Mouse (Mus musculus) midbrain, embryonic 13.5 days (tissue): Measurements from ENCODE around the gene Myo16. TPM values are rescaled to one million over a fixed set of nuclear protein-coding genes. Genes with fewer than 3 reads are reported as not detected.

Experiments
- ATAC-seq: fragments of 200-750 bp; cut with Nextera tagmentation; 2 replicates; pipeline ENCODE4 v1.8.0; 2017; ENCODE audit warnings: mild to moderate bottlenecking, moderate TSS enrichment, moderate library complexity
- H3K27ac ChIP-seq: fragments of 300-500 bp; sonication (generic); 2 replicates; pipeline ENCODE4 v1.5.1; 2015; ENCODE audit warnings: inconsistent platforms, mild to moderate bottlenecking, moderate library complexity
- H3K27me3 ChIP-seq: fragments of 300-500 bp; sonication (generic); 2 replicates; pipeline ENCODE4 v1.6.1; 2015; ENCODE audit warnings: mild to moderate bottlenecking, inconsistent platforms
- H3K36me3 ChIP-seq: fragments of 300-500 bp; sonication (generic); 2 replicates; pipeline ENCODE4 v1.6.1; 2015; ENCODE audit warnings: mild to moderate bottlenecking, inconsistent platforms
- H3K4me1 ChIP-seq: fragments of 300-500 bp; sonication (generic); replicated peaks from 2 replicates; pipeline ENCODE4 v1.6.1; 2015; ENCODE audit warnings: inconsistent platforms
- H3K4me2 ChIP-seq: fragments of 300-500 bp; sonication (generic); replicated peaks from 2 replicates; pipeline ENCODE4 v1.6.1; 2015; ENCODE audit warnings: moderate library complexity, mild to moderate bottlenecking, inconsistent platforms
- H3K4me3 ChIP-seq: fragments of 300-500 bp; sonication (generic); replicated peaks from 2 replicates; pipeline ENCODE4 v1.5.1; 2015; ENCODE audit warnings: mild to moderate bottlenecking, inconsistent platforms
- H3K9ac ChIP-seq: fragments of 300-500 bp; sonication (generic); replicated peaks from 2 replicates; pipeline ENCODE4 v1.6.1; 2015; ENCODE audit warnings: mild to moderate bottlenecking, inconsistent platforms
- H3K9me3 ChIP-seq: fragments of 300-500 bp; sonication (generic); 2 replicates; pipeline ENCODE4 v1.6.1; 2016; ENCODE audit warnings: mild to moderate bottlenecking, inconsistent platforms
- WGBS: fragments of 180-500 bp; shearing (Covaris S2); methylation state at CpG from one replicate; pipeline ENCODE4 v1.1.7; 2015; 5-methylcytosine and 5-hydroxymethylcytosine counted together
- polyA plus RNA-seq: library from polyadenylated mRNA; unstranded; fragments of >200 nt; fragmentation: Nextera tagmentation; extraction: Ambion mirVana; gene quantifications from 2 replicates; pipeline ENCODE4 v1.2.1, GENCODE M21; 2015

Myo16 gene
- polyA plus RNA-seq, 1 experiment from 2014 or later = 5.2 TPM

DNA sequence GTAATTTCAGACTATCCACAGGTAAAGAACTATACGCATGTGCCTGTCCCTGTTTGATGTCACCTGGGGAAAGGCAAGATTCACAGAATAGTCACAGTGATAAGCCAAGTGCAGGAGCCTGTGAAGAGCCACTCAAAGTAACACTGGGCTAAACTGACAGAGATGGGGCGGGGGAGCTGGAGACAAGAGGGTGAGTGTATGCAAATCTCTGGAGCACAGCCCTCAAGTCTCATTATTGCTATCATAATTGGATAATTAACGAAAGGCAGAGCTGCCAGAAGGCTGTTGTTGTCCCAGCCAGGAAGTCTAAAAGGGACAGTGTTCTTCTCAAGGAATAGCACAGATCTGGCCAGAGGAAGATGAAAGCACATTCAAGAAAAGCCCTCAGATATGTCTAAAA is 490.8 kb downstream of the Myo16 start:
- Histone ChIP-seq H3K9me3 (no peaks in the 10 kb centered on the region), H3K4me2 (no peak overlapping the region), H3K4me3 (no peak overlapping the region), H3K9ac (no peak overlapping the region), H3K27me3 (0 out of 2 replicates have a peak, but pooled peaks cover 3% of the 10 kb centered on the region), H3K4me1 (peaks cover 10% of the 10 kb centered on the region), H3K36me3 (no peaks in the 10 kb centered on the region), H3K27ac (no peak overlapping the region)
- WGBS = 58% methylated on average over 3 of the region's 3 CpGs
- ATAC-seq = peak; percentile 72; the same call in 1 of the 2 replicates

DNA sequence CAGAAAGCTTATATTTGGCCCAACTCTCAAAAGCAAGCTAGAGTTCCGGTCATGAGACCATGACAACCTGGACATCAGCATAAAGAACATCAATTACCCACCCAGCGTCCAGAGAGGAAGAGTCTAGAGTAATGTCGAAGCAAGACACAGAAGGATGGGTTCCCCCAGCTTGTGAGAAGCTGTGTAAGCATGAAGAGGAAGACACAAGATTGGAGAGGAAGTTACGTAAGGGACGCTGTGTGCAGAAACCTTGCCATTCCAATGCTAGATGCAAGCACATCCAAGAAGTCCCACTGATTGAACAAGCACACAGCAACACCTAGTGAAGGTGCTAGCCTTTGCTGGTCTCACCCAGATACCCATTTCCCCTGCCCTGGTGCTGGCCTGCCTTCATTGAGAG is 492.0 kb downstream of the Myo16 start:
- Histone ChIP-seq H3K4me3 (no peak overlapping the region), H3K4me1 (peaks cover 10% of the 10 kb centered on the region), H3K27me3 (0 out of 2 replicates have a peak, but pooled peaks cover 3% of the 10 kb centered on the region), H3K4me2 (no peak overlapping the region), H3K9ac (no peak overlapping the region), H3K36me3 (no peaks in the 10 kb centered on the region), H3K9me3 (no peaks in the 10 kb centered on the region), H3K27ac (no peak overlapping the region)
- 93% methylated on average over 5 of the region's 5 CpGs for WGBS
- ATAC-seq = no peak

DNA sequence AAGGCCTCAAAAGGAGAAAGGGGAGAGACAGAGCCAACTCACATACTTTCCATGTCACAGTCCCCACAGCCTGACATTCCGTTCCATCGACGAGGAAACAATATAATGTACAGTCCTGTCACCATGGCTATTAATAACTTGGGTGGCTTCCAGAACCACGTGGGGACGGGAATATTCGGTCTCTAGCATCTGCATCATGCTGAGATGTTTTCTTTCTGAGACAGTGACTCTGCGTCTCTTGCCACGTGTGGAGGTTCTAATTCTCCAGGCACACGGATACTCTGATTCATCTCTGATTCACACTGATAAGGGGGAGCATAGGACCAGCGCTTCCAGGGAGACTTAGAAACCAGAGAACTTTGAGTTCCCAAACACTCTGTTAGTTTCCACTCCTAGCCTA is 492.8 kb downstream of the Myo16 start:
- Histone ChIP-seq H3K4me1 (peaks cover 10% of the 10 kb centered on the region), H3K27ac (no peak overlapping the region), H3K36me3 (no peaks in the 10 kb centered on the region), H3K27me3 (0 out of 2 replicates have a peak, but pooled peaks cover 3% of the 10 kb centered on the region), H3K9me3 (no peaks in the 10 kb centered on the region), H3K4me2 (no peak overlapping the region), H3K4me3 (no peak overlapping the region), H3K9ac (no peak overlapping the region)
- 60% methylated on average over 10 of the region's 10 CpGs for WGBS
- ATAC-seq = no peak

DNA sequence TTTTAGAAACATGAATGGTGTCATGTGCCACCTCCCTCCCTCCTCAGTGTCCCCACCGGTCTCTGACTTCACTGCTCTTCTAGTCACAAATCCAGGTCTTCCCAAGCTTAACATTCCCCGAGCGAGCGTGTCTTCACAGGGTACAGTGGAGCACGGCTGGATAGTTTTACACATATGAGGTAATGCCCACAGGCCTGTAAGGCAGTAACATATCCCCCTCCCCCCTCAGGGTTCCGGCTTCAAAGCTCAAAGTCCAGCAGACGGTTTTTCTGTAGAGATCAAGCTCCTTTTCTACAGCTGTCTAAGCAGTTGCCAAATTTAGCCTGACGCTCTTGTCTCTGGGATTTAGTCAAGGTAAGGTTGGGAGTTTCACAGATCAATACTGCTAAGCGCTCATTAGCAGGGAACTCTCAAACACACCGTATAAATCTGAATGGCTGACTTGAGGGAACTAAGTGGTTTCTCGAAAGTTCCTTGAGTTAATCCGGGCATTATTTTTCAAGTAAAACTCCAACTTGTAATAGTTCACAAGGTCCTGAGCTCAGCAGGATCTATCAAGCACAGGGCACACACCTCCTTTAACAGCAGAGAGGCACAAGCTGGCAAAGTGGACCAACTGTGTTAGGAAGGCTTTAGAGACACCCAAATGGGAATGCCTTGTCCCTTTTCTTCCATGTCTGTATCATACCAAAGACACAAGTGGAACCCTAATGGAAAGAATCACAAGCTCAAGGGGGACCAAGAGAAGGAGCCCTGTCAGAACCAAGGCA is 498.0 kb downstream of the Myo16 start:
- peak; percentile 24; the same call in 1 of the 2 replicates for ATAC-seq
- H3K4me3 ChIP-seq = no peak overlapping the region
- H3K9ac ChIP-seq = no peak overlapping the region
- H3K4me2 ChIP-seq = no peak overlapping the region
- no peaks in the 10 kb centered on the region for H3K9me3 ChIP-seq
- no peaks in the 10 kb centered on the region for H3K36me3 ChIP-seq
- WGBS = 68% methylated on average over 12 of the region's 12 CpGs
- H3K4me1 ChIP-seq = no peaks in the 10 kb centered on the region
- no peaks in the 10 kb centered on the region for H3K27me3 ChIP-seq
- no peak overlapping the region for H3K27ac ChIP-seq

DNA sequence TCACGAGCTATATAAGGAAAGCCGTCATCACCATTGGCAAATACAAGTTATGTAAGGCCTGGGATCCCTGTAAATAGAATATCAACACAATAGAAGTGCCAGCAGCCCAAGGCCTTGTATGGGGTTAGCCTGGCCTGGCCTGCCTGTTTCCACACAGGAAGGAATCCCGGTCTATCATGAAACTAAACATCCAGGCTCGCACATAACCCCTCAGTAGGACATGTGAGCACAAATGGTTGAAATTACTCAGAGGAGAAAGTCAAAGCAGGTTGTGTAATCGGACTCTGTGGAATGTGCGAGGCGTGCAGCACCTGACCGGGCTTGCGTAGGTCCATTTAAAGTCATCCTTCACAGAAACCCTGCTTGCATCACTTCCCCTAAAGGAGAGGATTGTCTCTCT is 499.6 kb downstream of the Myo16 start:
- no peaks in the 10 kb centered on the region for H3K27me3 ChIP-seq
- no peaks in the 10 kb centered on the region for H3K4me1 ChIP-seq
- H3K36me3 ChIP-seq = no peaks in the 10 kb centered on the region
- no peak overlapping the region for H3K9ac ChIP-seq
- no peak overlapping the region for H3K27ac ChIP-seq
- no peak for ATAC-seq
- no peak overlapping the region for H3K4me2 ChIP-seq
- H3K9me3 ChIP-seq = no peaks in the 10 kb centered on the region
- H3K4me3 ChIP-seq = no peak overlapping the region
- WGBS = 95% methylated on average over 9 of the region's 9 CpGs

DNA sequence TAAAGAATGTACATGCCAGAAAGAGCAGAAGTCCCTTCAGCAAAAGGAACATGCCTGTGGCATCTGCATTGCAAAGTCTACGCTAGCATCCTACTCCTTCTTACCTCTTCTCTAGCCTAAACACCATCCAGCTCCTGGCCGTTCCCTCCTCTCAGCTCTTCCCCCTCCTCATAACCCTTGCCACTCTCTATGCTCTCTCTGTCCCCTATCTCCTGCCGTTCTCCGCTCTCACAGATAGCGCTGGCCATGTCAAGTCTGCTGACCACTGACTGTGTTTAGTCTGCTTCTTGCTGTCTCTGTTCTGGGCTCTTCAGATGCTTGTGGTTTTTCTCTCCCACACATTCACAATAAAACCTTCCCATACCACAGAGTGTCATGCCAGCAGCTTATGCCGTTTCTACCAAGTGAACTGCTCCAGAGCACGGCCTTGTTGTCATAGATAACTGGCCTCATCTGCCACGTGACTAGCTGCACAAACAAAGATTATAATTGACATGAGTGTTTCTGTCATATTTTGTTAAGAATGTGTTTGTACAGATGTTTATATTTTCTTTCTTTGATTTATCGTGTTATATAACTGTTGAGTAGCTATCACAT is 501.3 kb downstream of the Myo16 start:
- no peak overlapping the region for H3K4me3 ChIP-seq
- no peak overlapping the region for H3K27ac ChIP-seq
- H3K27me3 ChIP-seq = no peaks in the 10 kb centered on the region
- H3K9ac ChIP-seq = no peak overlapping the region
- ATAC-seq = no peak
- WGBS = 91% methylated on average over 9 of the region's 9 CpGs
- no peaks in the 10 kb centered on the region for H3K9me3 ChIP-seq
- H3K4me1 ChIP-seq = no peaks in the 10 kb centered on the region
- no peak overlapping the region for H3K4me2 ChIP-seq
- no peaks in the 10 kb centered on the region for H3K36me3 ChIP-seq

DNA sequence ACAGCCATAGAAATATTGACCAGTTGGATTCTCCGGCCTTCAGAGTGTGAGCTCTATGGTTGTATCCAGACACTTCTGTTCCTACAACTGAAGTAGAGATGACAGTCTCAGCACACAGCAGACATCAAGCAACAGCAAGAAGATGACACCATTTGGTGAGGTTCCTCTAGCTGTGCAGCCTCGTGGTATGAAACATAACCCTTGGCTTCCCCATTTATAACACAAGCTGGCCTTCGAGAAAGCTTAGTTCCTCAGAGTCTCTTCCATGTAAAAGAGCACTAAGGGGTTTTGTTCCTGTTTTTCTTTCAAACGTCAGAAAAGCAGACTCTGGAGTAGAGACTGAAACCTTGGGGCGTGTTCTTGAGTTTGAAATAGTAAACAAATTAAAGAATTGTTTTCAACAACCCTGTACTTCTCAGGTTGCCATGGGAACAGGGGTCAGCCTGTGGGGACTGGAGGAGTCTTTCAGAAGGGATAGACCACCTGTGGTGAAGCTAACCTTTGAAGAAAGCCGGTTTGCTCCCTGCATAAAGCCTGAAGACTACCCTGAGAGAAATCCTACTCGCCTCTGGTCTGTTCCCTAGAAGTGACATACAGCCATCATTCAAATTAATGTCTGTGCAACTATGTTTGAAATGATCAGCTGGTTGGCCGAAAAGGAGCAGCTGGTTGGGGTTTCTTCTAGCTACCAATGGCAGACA is 510.2 kb downstream of the Myo16 start:
- Histone ChIP-seq H3K27me3 (0 out of 2 replicates have a peak, but pooled peaks cover 3% of the 10 kb centered on the region), H3K4me1 (peaks cover 31% of the 10 kb centered on the region), H3K9ac (no peak overlapping the region), H3K9me3 (no peaks in the 10 kb centered on the region), H3K36me3 (no peaks in the 10 kb centered on the region), H3K27ac (peak overlapping the region; percentile 21; the same call in 1 of the 2 replicates), H3K4me2 (no peak overlapping the region), H3K4me3 (no peak overlapping the region)
- peak; percentile 51 for ATAC-seq
- WGBS = 10% methylated on average over 8 of the region's 8 CpGs

DNA sequence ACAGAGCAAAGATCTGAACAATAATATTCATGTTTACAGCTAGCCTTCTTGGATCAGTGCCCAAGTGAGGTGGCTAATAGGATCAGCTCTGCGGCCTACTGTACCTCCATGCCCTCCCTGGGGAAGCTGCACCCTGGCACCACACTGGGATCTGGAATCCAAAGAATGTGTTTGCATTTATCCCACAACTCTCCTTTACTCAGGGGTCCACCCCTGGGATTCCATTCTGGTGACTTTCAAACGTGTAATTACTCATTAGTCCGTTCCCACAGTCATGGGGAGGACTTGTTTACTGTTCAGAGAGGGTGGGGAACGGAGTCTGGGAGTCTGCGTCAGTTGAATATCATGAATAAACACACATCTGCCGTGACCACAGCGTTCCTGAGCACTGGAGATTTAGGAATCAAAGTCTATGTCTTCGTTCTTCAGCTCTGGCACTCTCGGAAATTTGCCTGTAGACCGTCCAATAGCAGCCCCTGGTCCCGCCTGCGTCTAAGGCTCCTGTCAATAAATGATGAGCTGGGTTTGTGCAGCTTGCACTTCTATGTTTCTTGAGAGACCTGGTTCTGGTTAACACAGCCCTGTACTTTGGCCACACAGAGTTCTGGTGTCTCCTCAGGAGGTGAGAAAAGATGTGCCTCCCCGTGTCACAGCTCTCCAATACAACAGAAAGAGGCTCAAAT is 511.3 kb downstream of the Myo16 start:
- H3K4me3 ChIP-seq = no peak overlapping the region
- H3K27me3 ChIP-seq = 0 out of 2 replicates have a peak, but pooled peaks cover 3% of the 10 kb centered on the region
- WGBS = 10% methylated on average over 13 of the region's 13 CpGs
- no peak overlapping the region for H3K4me2 ChIP-seq
- no peak overlapping the region for H3K27ac ChIP-seq
- H3K36me3 ChIP-seq = no peaks in the 10 kb centered on the region
- ATAC-seq = peak; percentile 25; the same call in 1 of the 2 replicates
- H3K9ac ChIP-seq = no peak overlapping the region
- H3K9me3 ChIP-seq = no peaks in the 10 kb centered on the region
- peaks cover 31% of the 10 kb centered on the region for H3K4me1 ChIP-seq

DNA sequence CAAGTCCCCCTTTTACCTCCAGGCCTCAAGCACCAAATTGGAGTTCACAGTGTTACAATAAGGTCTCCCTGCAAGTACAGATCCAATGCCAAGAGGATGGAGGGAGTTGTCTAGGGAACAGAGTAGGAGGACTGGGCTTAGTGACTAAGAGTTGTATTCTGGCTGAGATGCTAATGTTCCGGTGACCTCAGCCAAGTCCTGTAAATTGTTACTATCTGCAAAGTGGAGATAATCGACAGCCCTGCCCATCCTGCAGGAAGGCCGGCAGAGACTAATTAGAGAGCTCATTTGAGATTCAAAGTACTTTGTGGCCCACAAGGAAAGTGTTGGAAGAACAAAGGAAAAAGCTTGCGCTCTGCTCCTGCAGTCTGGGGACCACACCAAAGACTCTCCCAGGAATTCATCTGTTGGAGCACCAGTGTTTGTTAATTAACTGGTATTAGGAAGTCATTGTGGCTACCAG is 512.1 kb downstream of the Myo16 start:
- H3K4me3 ChIP-seq = no peak overlapping the region
- H3K4me2 ChIP-seq = no peak overlapping the region
- no peaks in the 10 kb centered on the region for H3K27me3 ChIP-seq
- peak; percentile 70 for ATAC-seq
- H3K9me3 ChIP-seq = no peaks in the 10 kb centered on the region
- H3K9ac ChIP-seq = no peak overlapping the region
- H3K4me1 ChIP-seq = peaks cover 31% of the 10 kb centered on the region
- no peak overlapping the region for H3K27ac ChIP-seq
- WGBS = 10% methylated on average over 4 of the region's 4 CpGs
- H3K36me3 ChIP-seq = no peaks in the 10 kb centered on the region

DNA sequence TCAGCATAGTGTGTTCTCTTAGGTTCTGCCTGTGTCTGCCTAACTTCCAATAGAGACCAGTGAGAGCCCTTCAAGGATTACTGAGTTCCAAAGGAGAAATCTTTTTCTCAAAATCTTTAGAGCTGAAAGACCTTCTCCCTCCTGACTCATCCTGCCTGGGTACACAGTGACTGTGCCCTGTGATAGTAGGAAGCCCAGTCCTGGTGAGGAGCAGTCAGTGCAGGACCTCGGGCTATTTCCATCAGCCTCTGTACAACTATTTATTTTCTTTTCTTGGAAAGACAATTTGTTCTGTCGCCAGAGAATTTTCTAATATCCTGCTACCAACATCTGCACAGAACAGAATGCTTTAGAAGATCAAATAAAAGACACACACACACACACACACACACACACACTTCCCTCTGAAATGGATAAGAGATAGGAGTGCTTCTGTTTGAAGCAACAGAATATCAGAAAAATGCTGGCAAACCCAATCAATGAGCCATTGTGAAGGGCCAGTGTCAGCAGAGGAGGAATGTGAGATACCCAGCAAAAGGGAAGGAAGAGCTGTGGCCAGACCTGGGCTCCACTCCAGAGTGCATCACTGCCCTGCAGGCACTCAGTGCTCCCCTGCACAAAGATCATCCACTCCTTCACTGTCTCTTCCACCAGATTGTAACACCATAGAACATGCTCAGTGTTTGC is 518.3 kb downstream of the Myo16 start:
- ATAC-seq = no peak
- H3K27me3 ChIP-seq = no peaks in the 10 kb centered on the region
- no peak overlapping the region for H3K27ac ChIP-seq
- WGBS = 68% methylated on average over 2 of the region's 2 CpGs
- no peak overlapping the region for H3K4me2 ChIP-seq
- 0 out of 2 replicates have a peak, but pooled peaks cover under 1% of the 10 kb centered on the region for H3K4me1 ChIP-seq
- H3K9ac ChIP-seq = no peak overlapping the region
- H3K4me3 ChIP-seq = no peak overlapping the region
- H3K9me3 ChIP-seq = no peaks in the 10 kb centered on the region
- no peaks in the 10 kb centered on the region for H3K36me3 ChIP-seq

DNA sequence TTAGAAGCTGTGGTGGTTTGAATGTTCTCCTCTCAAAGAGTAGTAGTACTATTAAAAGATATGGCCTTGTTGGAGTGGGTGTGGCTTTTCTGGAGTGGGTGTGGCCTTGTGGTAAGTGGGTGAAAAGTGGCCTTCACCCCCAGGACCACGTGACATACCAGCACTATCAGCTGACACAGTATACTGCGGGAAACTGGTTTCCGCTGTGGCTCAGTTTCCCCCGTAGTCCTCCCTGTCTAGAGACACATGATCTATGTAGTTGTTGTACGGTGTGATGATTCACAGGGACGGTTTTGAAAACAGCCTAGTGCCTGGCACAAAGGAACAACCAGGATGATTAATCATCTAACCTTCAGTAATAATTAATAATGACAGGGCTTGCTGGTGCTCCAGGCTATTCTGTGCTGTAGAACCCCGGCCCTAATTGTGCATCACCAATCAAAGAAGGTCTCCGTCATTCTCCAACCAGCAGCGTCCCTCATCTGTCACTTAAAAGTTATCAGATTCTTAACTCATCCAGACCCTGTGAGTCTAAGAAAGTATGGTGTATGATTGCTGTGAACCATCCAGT is 524.2 kb downstream of the Myo16 start:
- Histone ChIP-seq H3K4me1 (0 out of 2 replicates have a peak, but pooled peaks cover 4% of the 10 kb centered on the region), H3K27ac (no peak overlapping the region), H3K4me3 (no peak overlapping the region), H3K9me3 (no peaks in the 10 kb centered on the region), H3K9ac (no peak overlapping the region), H3K36me3 (no peaks in the 10 kb centered on the region), H3K4me2 (no peak overlapping the region), H3K27me3 (no peaks in the 10 kb centered on the region)
- WGBS = 86% methylated on average over 9 of the region's 9 CpGs
- ATAC-seq = no peak; the same call in 1 of the 2 replicates
